Mouse (Mus musculus): ENCODE results near the gene Vamp1.

Gene Vamp1

GRCm38 (mm10) chr6:125213715-125214114, 1.6 kb upstream of the Vamp1 start:
- DNase-seq = no peak

DNA sequence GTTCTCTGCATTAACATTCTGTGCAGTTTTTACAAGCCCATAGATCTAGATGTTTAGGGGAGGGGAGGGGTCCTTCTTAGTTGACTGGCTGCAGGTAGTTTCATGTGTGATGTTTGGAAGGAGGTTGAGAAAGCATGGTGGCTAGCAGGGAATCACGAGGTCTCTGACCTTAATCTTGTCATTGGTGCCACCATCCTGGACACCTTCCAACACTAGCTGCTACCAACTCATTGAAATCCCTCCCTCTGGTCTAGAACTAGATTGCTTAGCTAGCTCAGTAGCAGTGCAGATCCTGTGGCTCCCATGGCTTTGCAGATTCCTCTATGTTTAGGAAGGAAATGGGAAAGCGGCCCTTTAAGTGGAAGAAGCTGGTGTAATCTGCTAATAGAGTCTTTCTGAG, 1.5 kb downstream of the Vamp1 start:
- no peak for DNase-seq

- no peak for DNase-seq
These were observed 2.5 kb downstream of the Vamp1 start for GRCm38 (mm10) chr6:125217899-125218298.

- peak; percentile 64 for DNase-seq
These were observed 3.6 kb downstream of the Vamp1 start for GRCm38 (mm10) chr6:125218963-125219362.

- DNase-seq = no peak
These were observed 5.9 kb downstream of the Vamp1 start for GRCm38 (mm10) chr6:125221115-125221745.

- DNase-seq = no peak
These were observed 6.8 kb downstream of the Vamp1 start for GRCm38 (mm10) chr6:125222146-125222545.

DNA sequence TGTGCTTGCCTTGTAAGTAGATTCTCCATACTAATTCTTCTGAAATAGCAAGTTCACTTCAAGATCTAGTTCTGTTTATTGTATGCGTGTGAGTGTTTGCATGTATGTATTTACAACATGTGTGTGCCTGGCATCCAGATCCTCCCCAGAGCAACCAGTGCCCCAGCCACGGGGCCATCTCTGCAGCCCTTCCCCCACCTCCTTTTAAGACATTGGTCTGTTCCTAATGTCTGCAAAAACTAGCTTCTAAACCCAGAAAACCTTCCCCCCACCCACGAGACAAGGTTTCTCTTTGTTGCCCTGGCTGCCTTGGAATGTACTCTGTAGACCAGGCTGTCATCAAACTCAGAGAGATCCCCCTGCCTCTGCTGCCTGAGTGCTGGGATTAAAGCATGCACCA, 7.2 kb downstream of the Vamp1 start:
- no peak for DNase-seq

- DNase-seq = peak; percentile 73
These were observed 10.3 kb downstream of the Vamp1 start for GRCm38 (mm10) chr6:125225518-125226115.

- DNase-seq = no peak
These were observed 15.2 kb downstream of the Vamp1 start for GRCm38 (mm10) chr6:125230571-125230970.

DNA sequence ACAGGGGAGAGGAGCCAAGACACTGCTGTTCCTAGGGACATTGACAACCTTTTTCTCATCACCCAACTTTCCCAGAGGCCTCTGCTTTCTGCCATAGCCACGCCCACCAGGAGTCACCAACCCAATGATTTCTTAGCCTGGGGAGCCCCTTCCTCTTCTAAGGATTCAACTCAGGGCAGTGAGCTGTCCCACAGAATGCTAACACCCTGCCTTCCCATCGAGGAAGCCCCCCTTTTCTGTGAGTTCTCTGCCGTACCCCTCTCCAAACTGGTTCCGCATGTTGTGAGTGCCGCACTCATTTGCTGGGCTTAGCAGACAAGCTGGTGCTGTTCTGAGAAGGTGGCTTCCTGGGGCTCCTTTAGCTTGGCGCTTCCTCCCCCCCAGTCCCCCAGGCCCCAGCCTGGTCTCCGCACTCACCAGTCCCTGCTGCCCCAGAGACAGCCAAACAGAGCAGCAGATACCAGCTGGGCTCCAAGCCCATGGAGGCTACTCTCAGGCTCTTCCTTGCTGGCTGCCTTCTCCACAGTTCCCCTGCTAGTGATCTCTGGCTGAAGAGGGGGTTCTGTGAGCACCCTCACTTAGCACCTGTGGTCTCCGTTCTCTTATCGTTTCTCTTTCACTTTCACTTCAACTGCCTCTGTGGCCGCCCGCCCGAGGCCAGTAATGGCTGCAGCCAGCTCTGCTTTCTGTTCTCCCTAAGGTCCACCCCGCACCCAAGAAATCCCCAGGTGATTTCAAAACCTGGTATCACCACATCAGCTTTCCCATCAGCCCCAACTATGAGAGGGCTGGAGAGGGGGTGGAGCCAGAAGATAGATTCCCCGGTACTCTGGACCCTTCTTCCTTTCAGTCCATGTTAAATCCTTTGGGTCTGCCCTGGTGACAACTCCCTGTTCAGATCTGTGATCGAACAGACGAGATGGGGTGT, 16.0 kb downstream of the Vamp1 start, which contains the start of gene Tapbpl:
Gene Tapbpl, minus strand, starts transcription at position 744 of the 928 bp plus-strand sequence.
- peak; percentile 53 for DNase-seq

DNA sequence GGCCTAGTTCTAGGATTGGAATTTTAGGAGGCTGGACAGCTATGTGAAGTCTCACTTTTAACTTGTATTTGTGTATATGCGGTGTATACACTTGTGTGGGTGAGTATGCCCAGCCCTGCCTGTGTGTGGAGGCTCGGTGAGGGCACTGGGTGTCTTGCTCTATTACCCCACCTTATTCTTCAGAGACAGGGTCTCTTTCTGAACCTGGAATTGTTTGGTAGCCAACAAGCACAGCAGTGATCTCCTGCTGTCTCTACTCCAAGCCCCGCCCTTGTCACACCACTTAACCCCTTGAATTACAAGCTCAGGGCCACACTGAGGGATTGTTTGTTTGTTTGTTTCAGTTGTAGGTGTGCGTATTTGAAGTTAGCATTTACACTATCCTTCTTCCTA, 16.7 kb downstream of the Vamp1 start:
- DNase-seq = no peak

DNA sequence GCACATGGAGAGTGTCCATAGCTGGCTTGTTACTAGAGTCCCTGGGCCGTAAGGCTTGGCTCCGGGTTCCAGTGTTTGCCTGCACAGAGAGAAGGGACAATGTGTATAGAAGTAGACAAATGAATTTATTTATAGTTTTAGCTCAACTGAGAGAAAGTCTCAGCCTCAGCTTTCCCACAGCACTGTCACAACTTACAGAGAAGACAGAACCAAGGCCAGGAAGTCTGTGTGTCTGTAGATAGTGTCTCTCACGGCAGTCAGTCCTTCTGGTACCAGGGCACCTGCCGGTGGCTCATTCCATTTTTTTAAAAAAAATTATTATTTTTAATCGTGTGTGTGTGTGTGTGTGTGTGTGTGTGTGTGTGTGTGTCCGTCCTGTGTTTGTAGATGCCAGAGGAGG, 17.2 kb downstream of the Vamp1 start:
- no peak for DNase-seq

- no peak for DNase-seq
These were observed 18.6 kb downstream of the Vamp1 start for GRCm38 (mm10) chr6:125233816-125234519.

DNA sequence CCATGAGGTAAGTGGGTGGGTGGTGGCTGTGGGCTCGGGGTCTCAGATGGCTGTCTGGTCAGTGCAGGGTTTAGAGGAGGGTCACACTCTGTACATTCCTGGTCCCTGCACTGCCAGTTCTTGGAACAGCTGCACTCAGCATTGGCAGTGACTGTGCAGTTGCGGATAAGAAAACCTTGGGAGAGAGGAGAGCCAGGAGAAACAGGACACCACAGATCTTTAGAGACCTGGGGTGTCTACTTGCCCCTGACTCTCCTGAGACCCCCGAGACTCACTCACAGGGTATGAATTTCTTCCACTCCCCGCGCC, 19.1 kb downstream of the Vamp1 start:
- no peak for DNase-seq

- no peak for DNase-seq
These were observed 21.0 kb downstream of the Vamp1 start for GRCm38 (mm10) chr6:125236341-125236740.

DNA sequence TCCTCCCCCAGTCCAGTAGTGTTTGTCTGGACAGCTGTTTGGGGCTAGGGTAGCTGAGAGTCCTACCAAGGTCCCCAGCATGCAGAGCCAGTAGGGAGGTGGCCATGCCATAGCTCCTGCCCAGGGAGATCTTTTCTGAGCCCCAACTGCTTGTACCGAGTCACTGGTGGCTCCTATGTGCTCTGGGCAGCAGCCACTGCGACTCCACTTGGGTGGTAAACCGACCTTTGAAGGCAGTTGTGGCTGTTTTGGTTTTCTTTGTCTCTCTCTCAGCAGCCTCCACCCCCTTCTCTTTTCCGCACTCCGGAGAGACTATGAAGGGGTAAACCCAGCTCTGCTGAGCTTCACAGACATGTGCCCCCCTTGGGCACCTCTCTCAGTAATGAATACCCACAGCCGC, 21.4 kb downstream of the Vamp1 start, which contains the start of gene Cd27:
Gene Cd27, minus strand, starts transcription at position 229 of the 400 bp plus-strand sequence.
- no peak for DNase-seq

DNA sequence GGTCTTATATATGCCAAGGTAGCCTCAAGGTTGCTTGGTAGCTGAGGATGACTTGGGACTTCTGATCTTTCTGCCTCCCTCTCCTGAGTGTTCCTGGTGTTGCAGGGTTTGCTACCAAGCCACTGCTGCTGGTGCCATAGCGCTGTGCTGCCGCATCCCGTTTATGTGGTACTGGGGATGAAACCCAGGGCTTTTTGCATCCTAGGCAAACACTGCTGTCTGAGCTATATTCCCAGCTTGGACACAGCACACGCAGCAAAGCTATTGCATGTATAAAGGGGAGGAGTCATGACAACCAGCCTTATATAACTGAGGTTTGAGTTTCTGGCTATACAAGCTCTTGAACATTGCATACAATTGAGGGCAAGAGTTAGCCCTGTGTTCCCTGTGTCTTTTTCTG, 22.1 kb downstream of the Vamp1 start:
- DNase-seq = no peak

- no peak for DNase-seq
These were observed 23.0 kb downstream of the Vamp1 start for GRCm38 (mm10) chr6:125238396-125238795.

DNA sequence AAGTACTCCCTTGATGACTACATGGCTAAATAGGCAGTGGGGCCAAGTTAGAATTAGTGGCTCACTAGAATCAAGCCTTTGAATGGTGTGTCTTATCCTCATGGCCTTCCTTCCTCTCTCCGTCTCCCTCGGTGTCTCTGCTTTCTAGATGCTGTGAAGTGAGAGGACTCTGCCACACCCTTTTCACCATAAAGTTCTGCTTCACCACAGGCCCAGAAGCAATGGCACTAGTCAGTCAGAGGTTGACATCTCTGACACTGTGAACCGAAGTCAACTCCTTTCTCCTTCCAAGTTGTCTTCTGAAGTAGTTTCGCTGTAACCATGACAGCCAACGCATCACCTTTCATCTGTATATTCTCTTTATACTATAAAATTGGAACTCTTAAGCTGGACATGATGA, 24.2 kb downstream of the Vamp1 start:
- DNase-seq = no peak

DNA sequence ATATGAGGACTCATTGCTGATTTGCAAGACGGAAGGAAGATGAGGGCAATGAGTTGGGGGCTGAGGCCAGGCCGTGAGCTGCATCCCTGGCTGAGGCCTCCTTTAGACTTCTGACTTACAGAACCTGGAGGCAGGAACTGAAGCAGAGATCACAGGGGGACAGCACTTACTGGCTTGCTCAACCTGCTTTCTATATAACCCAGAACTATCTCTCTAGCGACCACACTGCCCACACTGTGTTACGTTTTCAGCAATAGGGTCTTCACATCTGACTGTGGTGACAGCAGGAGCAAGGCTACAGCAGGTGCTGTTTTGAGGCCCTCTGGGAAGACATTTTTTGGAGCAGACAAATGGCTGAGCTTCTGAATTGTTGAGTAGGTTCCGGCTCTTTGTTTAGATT, 25.3 kb downstream of the Vamp1 start:
- no peak for DNase-seq

DNA sequence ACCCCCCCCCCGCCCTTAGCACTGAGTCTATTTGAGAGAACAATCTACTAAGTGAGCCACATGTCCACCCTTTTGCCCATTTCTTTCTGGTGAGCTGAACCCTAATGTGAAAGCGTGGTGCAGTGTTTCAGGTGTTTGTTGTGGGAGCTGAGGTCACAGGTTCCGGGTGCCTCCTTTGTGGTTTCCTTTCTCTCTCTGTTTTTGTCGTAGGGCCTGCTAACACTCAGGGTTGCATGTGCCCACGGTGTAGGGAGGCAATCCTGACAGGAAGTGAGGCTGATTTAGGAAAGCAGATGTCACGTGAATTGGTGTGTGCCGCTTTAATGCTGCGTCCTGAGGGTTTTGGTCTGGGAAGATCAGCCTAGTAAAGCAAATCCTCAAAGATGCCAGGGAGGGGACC, 26.2 kb downstream of the Vamp1 start:
- DNase-seq = no peak

DNA sequence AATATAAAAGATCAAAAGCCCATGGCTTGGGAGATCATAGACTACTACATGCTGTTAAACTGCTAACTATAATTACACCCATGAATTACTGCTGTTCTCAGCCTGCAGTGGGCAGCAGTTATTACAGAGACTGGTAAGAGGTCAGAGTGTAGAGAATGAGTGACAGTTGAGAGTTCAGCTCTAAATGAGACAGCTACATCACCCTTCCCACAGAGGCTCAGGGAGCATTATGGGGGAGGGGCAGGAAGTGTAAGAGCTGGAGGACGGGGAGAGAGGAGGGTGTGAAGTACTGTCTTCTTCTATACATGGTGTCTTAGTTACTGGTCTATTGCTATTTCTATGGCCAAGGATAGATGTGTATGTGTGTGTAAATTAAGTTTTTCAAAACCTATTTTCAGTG, 29.2 kb downstream of the Vamp1 start:
- no peak for DNase-seq

DNA sequence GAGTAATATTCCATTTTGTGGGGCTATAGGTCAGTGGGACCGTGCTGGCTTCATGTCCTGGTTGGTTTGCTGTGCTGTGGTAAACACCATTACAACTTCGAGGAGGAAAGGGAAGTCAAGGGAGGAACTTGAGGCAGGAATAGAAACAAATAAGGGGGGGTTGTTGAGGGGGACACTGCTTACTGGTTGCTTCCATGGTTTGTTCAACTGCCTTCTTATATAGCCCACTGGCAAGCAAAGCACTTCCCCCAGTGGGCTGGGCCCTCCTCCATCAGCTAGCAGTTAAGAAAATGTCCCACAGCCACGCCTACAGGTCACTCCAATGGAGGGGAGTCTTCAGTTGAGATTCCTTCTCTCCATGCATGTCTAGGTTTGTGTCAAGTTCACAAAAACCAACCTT, 36.9 kb downstream of the Vamp1 start:
- no peak for DNase-seq

Data from right cerebral cortex, adult 18-20 months (tissue).